Mouse (Mus musculus): ENCODE results near the gene Agmat. TPM values are rescaled to one million over a fixed set of nuclear protein-coding genes. Genes with fewer than 3 reads are reported as not detected.

Gene Agmat
- polyA plus RNA-seq, 1 experiment from 2014 or later: 0.11 TPM

GRCm38 (mm10) chr4:141760942-141761341, 14.5 kb downstream of the Agmat start:
- H3K4me2 ChIP-seq (ENCODE audit: low read depth, severe bottlenecking): no peak overlapping the region
- H3K36me3 ChIP-seq (ENCODE audit: control insufficient read depth, insufficient read depth, low read length): peaks cover 13% of the 10 kb centered on the region
- no peaks in the 10 kb centered on the region for H3K27me3 ChIP-seq (ENCODE audit: control insufficient read depth, insufficient read depth, low read length)
- no peaks in the 10 kb centered on the region for H3K4me1 ChIP-seq (ENCODE audit: control insufficient read depth, insufficient read depth, low read length)
- ATAC-seq (ENCODE audit: insufficient number of reproducible peaks, low FRiP score, low TSS enrichment, low read depth): no peak
- DNase-seq (ENCODE audit: low spot score): no peak
- WGBS: 83% methylated on average over 4 of the region's 4 CpGs
- no peak overlapping the region for H3K4me3 ChIP-seq (ENCODE audit: low read depth, low read length)
- no peaks in the 10 kb centered on the region for H3K9me3 ChIP-seq (ENCODE audit: control insufficient read depth, low read length)
- H3K27ac ChIP-seq (replicated peaks; ENCODE audit: low read depth, low read length): no peak overlapping the region
- H3K9ac ChIP-seq (ENCODE audit: low read length): no peak overlapping the region

- no peaks in the 10 kb centered on the region for H3K9me3 ChIP-seq (ENCODE audit: control insufficient read depth, low read length)
- H3K4me3 ChIP-seq (ENCODE audit: low read depth, low read length): no peak overlapping the region
- H3K4me1 ChIP-seq (ENCODE audit: control insufficient read depth, insufficient read depth, low read length): no peaks in the 10 kb centered on the region
- DNase-seq (ENCODE audit: low spot score): no peak
- H3K4me2 ChIP-seq (ENCODE audit: low read depth, severe bottlenecking): no peak overlapping the region
- ATAC-seq (ENCODE audit: insufficient number of reproducible peaks, low FRiP score, low TSS enrichment, low read depth): no peak
- no peak overlapping the region for H3K9ac ChIP-seq (ENCODE audit: low read length)
- H3K27me3 ChIP-seq (ENCODE audit: control insufficient read depth, insufficient read depth, low read length): no peaks in the 10 kb centered on the region
- no peak overlapping the region for H3K27ac ChIP-seq (replicated peaks; ENCODE audit: low read depth, low read length)
- WGBS: 93% methylated on average over 13 of the region's 13 CpGs
- H3K36me3 ChIP-seq (ENCODE audit: control insufficient read depth, insufficient read depth, low read length): peaks cover 13% of the 10 kb centered on the region
Observed at GRCm38 (mm10) chr4:141762102-141762598, 15.7 kb downstream of the Agmat start.

GRCm38 (mm10) chr4:141763476-141763875, 17.0 kb downstream of the Agmat start:
- Histone ChIP-seq H3K27me3 (ENCODE audit: control insufficient read depth, insufficient read depth, low read length) (no peaks in the 10 kb centered on the region), H3K4me2 (ENCODE audit: low read depth, severe bottlenecking) (no peak overlapping the region), H3K4me3 (ENCODE audit: low read depth, low read length) (no peak overlapping the region), H3K36me3 (ENCODE audit: control insufficient read depth, insufficient read depth, low read length) (peaks cover 15% of the 10 kb centered on the region), H3K9ac (ENCODE audit: low read length) (no peak overlapping the region), H3K9me3 (ENCODE audit: control insufficient read depth, low read length) (no peaks in the 10 kb centered on the region), H3K27ac (replicated peaks; ENCODE audit: low read depth, low read length) (no peak overlapping the region), H3K4me1 (ENCODE audit: control insufficient read depth, insufficient read depth, low read length) (no peaks in the 10 kb centered on the region)
- ATAC-seq (ENCODE audit: insufficient number of reproducible peaks, low FRiP score, low TSS enrichment, low read depth): no peak
- no peak for DNase-seq (ENCODE audit: low spot score)
- 94% methylated on average over 12 of the region's 12 CpGs for WGBS

GRCm38 (mm10) chr4:141765008-141765407, 18.5 kb downstream of the Agmat start:
- 93% methylated on average over 3 of the region's 3 CpGs for WGBS

GRCm38 (mm10) chr4:141766316-141766667, 19.8 kb downstream of the Agmat start:
- no peaks in the 10 kb centered on the region for H3K9me3 ChIP-seq (ENCODE audit: control insufficient read depth, low read length)
- DNase-seq (ENCODE audit: low spot score) (no peak), ATAC-seq (ENCODE audit: insufficient number of reproducible peaks, low FRiP score, low TSS enrichment, low read depth) (no peak)
- peaks cover 27% of the 10 kb centered on the region for H3K36me3 ChIP-seq (ENCODE audit: control insufficient read depth, insufficient read depth, low read length)
- H3K4me1 ChIP-seq (ENCODE audit: control insufficient read depth, insufficient read depth, low read length): no peaks in the 10 kb centered on the region
- no peak overlapping the region for H3K27ac ChIP-seq (replicated peaks; ENCODE audit: low read depth, low read length)
- H3K27me3 ChIP-seq (ENCODE audit: control insufficient read depth, insufficient read depth, low read length): no peaks in the 10 kb centered on the region
- no peak overlapping the region for H3K9ac ChIP-seq (ENCODE audit: low read length)
- no peak overlapping the region for H3K4me3 ChIP-seq (ENCODE audit: low read depth, low read length)
- 91% methylated on average over 8 of the region's 8 CpGs for WGBS
- no peak overlapping the region for H3K4me2 ChIP-seq (ENCODE audit: low read depth, severe bottlenecking)

More at GRCm38 (mm10) chr4:141765008-141765407, 18.5 kb downstream of the Agmat start:
- H3K36me3 ChIP-seq (ENCODE audit: control insufficient read depth, insufficient read depth, low read length): peaks cover 21% of the 10 kb centered on the region
- H3K4me1 ChIP-seq (ENCODE audit: control insufficient read depth, insufficient read depth, low read length): no peaks in the 10 kb centered on the region
- DNase-seq (ENCODE audit: low spot score): no peak
- no peak overlapping the region for H3K4me3 ChIP-seq (ENCODE audit: low read depth, low read length)
- no peak overlapping the region for H3K9ac ChIP-seq (ENCODE audit: low read length)
- H3K4me2 ChIP-seq (ENCODE audit: low read depth, severe bottlenecking): no peak overlapping the region
- no peak for ATAC-seq (ENCODE audit: insufficient number of reproducible peaks, low FRiP score, low TSS enrichment, low read depth)
- no peak overlapping the region for H3K27ac ChIP-seq (replicated peaks; ENCODE audit: low read depth, low read length)
- H3K9me3 ChIP-seq (ENCODE audit: control insufficient read depth, low read length): no peaks in the 10 kb centered on the region
- no peaks in the 10 kb centered on the region for H3K27me3 ChIP-seq (ENCODE audit: control insufficient read depth, insufficient read depth, low read length)

GRCm38 (mm10) chr4:141766668-141767352, 20.3 kb downstream of the Agmat start:
- H3K36me3 ChIP-seq (ENCODE audit: control insufficient read depth, insufficient read depth, low read length): peaks cover 26% of the 10 kb centered on the region
- no peak overlapping the region; the same call in 1 of the 2 replicates for H3K4me2 ChIP-seq (ENCODE audit: low read depth, severe bottlenecking)
- DNase-seq (ENCODE audit: low spot score) (no peak), ATAC-seq (ENCODE audit: insufficient number of reproducible peaks, low FRiP score, low TSS enrichment, low read depth) (no peak)
- H3K9me3 ChIP-seq (ENCODE audit: control insufficient read depth, low read length): no peaks in the 10 kb centered on the region
- no peak overlapping the region for H3K9ac ChIP-seq (ENCODE audit: low read length)
- no peaks in the 10 kb centered on the region for H3K4me1 ChIP-seq (ENCODE audit: control insufficient read depth, insufficient read depth, low read length)
- 87% methylated on average over 19 of the region's 19 CpGs for WGBS
- H3K27me3 ChIP-seq (ENCODE audit: control insufficient read depth, insufficient read depth, low read length): no peaks in the 10 kb centered on the region
- no peak overlapping the region for H3K4me3 ChIP-seq (ENCODE audit: low read depth, low read length)
- H3K27ac ChIP-seq (replicated peaks; ENCODE audit: low read depth, low read length): no peak overlapping the region

- H3K4me1 ChIP-seq (ENCODE audit: control insufficient read depth, insufficient read depth, low read length): no peaks in the 10 kb centered on the region
- H3K36me3 ChIP-seq (ENCODE audit: control insufficient read depth, insufficient read depth, low read length): peaks cover 26% of the 10 kb centered on the region
- H3K4me2 ChIP-seq (ENCODE audit: low read depth, severe bottlenecking): no peak overlapping the region
- WGBS: 81% methylated on average over 19 of the region's 19 CpGs
- no peaks in the 10 kb centered on the region for H3K27me3 ChIP-seq (ENCODE audit: control insufficient read depth, insufficient read depth, low read length)
- H3K27ac ChIP-seq (replicated peaks; ENCODE audit: low read depth, low read length): no peak overlapping the region
- no peak overlapping the region for H3K9ac ChIP-seq (ENCODE audit: low read length)
- no peaks in the 10 kb centered on the region for H3K9me3 ChIP-seq (ENCODE audit: control insufficient read depth, low read length)
- ATAC-seq (ENCODE audit: insufficient number of reproducible peaks, low FRiP score, low TSS enrichment, low read depth) (no peak), DNase-seq (ENCODE audit: low spot score) (no peak)
- H3K4me3 ChIP-seq (ENCODE audit: low read depth, low read length): no peak overlapping the region
Observed at GRCm38 (mm10) chr4:141767353-141768036, 21.0 kb downstream of the Agmat start.

GRCm38 (mm10) chr4:141769501-141770160, 23.2 kb downstream of the Agmat start:
- Histone ChIP-seq H3K27ac (replicated peaks; ENCODE audit: low read depth, low read length) (no peak overlapping the region), H3K4me1 (ENCODE audit: control insufficient read depth, insufficient read depth, low read length) (no peaks in the 10 kb centered on the region), H3K27me3 (ENCODE audit: control insufficient read depth, insufficient read depth, low read length) (no peaks in the 10 kb centered on the region), H3K36me3 (ENCODE audit: control insufficient read depth, insufficient read depth, low read length) (peaks cover 30% of the 10 kb centered on the region; the same call in 1 of the 2 replicates), H3K4me2 (ENCODE audit: low read depth, severe bottlenecking) (no peak overlapping the region), H3K9ac (ENCODE audit: low read length) (no peak overlapping the region), H3K4me3 (ENCODE audit: low read depth, low read length) (no peak overlapping the region), H3K9me3 (ENCODE audit: control insufficient read depth, low read length) (no peaks in the 10 kb centered on the region)
- no peak for ATAC-seq (ENCODE audit: insufficient number of reproducible peaks, low FRiP score, low TSS enrichment, low read depth)
- DNase-seq (ENCODE audit: low spot score): no peak
- 93% methylated on average over 8 of the region's 8 CpGs for WGBS
